Mouse (Mus musculus) embryonic facial prominence, embryonic 14.5 days (tissue): Measurements from ENCODE around the gene Ccm2l. TPM values are rescaled to one million over a fixed set of nuclear protein-coding genes. Genes with fewer than 3 reads are reported as not detected.

Source experiments
- ATAC-seq: fragments of 200-750 bp; cut with Nextera tagmentation; 2 replicates; pipeline ENCODE4 v1.8.0; 2017; ENCODE audit warnings: low read depth, moderate number of reproducible peaks, moderate TSS enrichment
- DNase-seq: peaks from one replicate; pipeline ENCODE4 v3.0.0-alpha.2; 2015; ENCODE audit warnings: low spot score
- H3K27ac ChIP-seq: fragments of 300-500 bp; sonication (generic); replicated peaks from 2 replicates; pipeline ENCODE4 v1.5.1; 2014; ENCODE audit warnings: low read depth, mild to moderate bottlenecking, low read length, moderate library complexity
- H3K27me3 ChIP-seq: fragments of 300-500 bp; sonication (generic); replicated peaks from 2 replicates; pipeline ENCODE4 v1.6.1; 2014; ENCODE audit warnings: low read length; ENCODE audit not compliant: control insufficient read depth, insufficient read depth
- H3K36me3 ChIP-seq: fragments of 300-500 bp; sonication (generic); 2 replicates; pipeline ENCODE4 v1.6.1; 2014; ENCODE audit warnings: low read length, mixed read lengths; ENCODE audit not compliant: control insufficient read depth, insufficient read depth
- H3K4me1 ChIP-seq: fragments of 300-500 bp; sonication (generic); 2 replicates; pipeline ENCODE4 v1.6.1; 2014; ENCODE audit warnings: antibody characterized with exemption, low read length; ENCODE audit not compliant: control insufficient read depth, insufficient read depth
- H3K4me2 ChIP-seq: fragments of 300-500 bp; sonication (generic); 2 replicates; pipeline ENCODE4 v1.6.1; 2014; ENCODE audit warnings: low read depth, mild to moderate bottlenecking, low read length, moderate library complexity, mixed read lengths
- H3K4me3 ChIP-seq: fragments of 300-500 bp; sonication (generic); 2 replicates; pipeline ENCODE4 v1.5.1; 2014; ENCODE audit warnings: low read depth, mild to moderate bottlenecking, low read length
- H3K9ac ChIP-seq: fragments of 300-500 bp; sonication (generic); 2 replicates; pipeline ENCODE4 v1.6.1; 2014; ENCODE audit warnings: low read depth, mild to moderate bottlenecking, low read length, moderate library complexity, mixed read lengths
- H3K9me3 ChIP-seq: fragments of 300-500 bp; sonication (generic); 2 replicates; pipeline ENCODE4 v1.6.1; 2016; ENCODE audit warnings: low read length; ENCODE audit not compliant: control insufficient read depth
- WGBS: fragments of 180-500 bp; shearing (Covaris S2); extraction: QIAGEN DNeasy Blood & Tissue Kit; methylation state at CpG from one replicate; pipeline ENCODE4 v1.1.7; 2014; 5-methylcytosine and 5-hydroxymethylcytosine counted together
- polyA plus RNA-seq: library from polyadenylated mRNA; unstranded; fragments of >200 nt; fragmentation: Nextera tagmentation; extraction: Ambion mirVana; gene quantifications from 2 replicates; pipeline ENCODE4 v1.2.1, GENCODE M21; 2014

Ccm2l gene
- polyA plus RNA-seq, 1 experiment from 2014 or later: 2.7 TPM

DNA sequence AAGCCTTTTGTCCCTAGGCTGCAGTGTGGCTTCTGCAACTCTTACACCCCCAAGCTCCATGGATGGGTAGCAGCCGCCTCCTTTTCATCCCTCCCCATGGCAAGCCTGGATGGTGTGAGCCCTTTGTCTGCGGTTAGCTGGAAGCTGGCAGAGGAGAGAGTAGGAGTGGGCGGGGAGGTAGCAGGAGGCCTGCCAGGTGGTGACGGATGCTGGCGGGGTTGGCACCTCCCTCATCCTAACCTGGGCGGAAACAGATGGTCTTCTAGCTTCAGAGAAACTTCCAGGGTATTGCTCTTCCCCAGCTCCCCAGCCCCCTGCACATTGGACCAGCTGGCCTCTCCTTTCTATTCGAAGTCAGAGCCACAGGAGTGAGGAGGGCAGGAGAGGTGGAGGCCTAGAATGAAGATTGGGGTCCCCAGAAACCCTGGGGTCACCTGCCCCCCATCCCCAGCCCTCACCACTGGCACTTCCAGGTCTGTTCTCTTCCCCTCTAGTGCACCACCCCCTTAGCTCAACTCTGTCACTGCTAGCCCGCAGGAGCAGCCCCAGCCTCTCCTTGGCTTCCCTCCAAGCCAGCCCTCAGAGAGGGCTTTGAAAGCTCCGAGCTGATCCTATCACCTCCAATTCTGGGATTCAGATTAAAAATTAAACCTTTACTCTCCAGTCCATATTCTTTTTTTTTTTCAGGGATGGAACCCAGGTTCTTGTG, 16.3 kb upstream of the Ccm2l start:
- 36% methylated on average over 7 of the region's 9 CpGs for WGBS
- H3K9me3 ChIP-seq: no peaks in the 10 kb centered on the region
- no peak overlapping the region for H3K9ac ChIP-seq
- ATAC-seq: peak; percentile 64
- peaks cover 17% of the 10 kb centered on the region for H3K4me1 ChIP-seq
- no peaks in the 10 kb centered on the region for H3K36me3 ChIP-seq
- no peak overlapping the region for H3K4me3 ChIP-seq
- peak; percentile 59 for DNase-seq
- no peak overlapping the region for H3K4me2 ChIP-seq
- H3K27me3 ChIP-seq: peaks cover 27% of the 10 kb centered on the region
- no peak overlapping the region for H3K27ac ChIP-seq

DNA sequence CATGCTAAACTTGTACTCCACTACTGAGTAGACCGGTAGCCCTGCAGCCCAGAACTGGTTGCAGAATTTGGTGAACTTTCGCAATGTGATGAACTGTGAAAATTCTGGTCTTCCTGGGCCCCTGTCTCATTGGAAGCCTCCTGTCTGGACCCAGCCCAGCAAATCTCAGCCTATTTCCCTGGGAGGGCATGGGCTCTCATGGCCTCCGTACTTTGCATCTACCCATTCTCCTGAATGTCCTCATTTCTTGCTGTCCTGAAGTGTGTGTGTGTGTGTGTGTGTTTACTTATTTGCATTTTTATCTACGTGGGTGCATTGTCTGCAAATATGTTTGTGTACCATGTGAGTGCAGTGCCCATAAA, 15.8 kb upstream of the Ccm2l start:
- Histone ChIP-seq H3K27me3 (peaks cover 27% of the 10 kb centered on the region), H3K27ac (no peak overlapping the region), H3K4me1 (peaks cover 17% of the 10 kb centered on the region), H3K9me3 (no peaks in the 10 kb centered on the region), H3K36me3 (no peaks in the 10 kb centered on the region), H3K4me2 (no peak overlapping the region), H3K9ac (no peak overlapping the region), H3K4me3 (no peak overlapping the region)
- WGBS: 78% methylated on average over 4 of the region's 4 CpGs
- DNase-seq (no peak), ATAC-seq (no peak)

DNA sequence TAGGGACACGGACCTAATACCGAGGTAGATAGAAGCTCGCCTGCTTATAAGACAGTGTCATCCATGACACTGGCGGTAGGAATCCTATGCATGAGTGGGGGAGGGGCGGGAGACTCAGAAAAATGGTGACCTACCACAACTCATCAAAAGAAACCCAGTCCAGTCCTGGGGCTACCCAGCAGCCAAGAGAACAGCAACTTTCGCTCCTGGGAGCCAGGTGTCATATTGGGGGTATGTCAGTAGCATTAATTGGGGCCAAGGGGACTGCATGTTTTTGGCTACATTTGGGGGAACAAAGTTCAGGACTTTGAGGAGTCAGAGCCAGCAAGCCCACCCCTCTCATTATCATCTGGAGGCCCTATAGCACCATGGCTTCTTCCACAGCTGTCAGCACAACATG, 14.7 kb upstream of the Ccm2l start:
- WGBS: 73% methylated on average over 6 of the region's 6 CpGs
- peaks cover 27% of the 10 kb centered on the region for H3K27me3 ChIP-seq
- ATAC-seq: no peak

DNA sequence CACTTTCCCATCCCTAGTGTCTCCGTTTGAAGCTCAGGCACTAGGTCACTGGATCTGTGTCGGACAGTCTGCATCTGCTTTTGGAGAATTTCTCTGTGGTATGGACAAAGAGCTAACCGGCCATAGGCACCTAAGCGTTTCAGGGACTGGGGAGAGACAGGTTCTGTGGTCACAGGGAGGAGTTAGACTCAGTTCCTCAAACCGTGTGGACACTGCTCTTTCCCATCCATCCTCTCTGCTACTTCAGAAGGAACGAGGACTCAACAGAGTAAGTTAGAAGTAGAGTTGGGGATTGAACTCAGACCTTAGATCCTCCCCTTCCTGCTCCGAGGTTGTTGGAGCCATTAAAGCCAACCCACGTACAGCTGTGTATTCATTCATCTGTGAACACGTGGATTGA, 14.2 kb upstream of the Ccm2l start:
- no peak overlapping the region for H3K9ac ChIP-seq
- H3K4me1 ChIP-seq: peaks cover 9% of the 10 kb centered on the region
- H3K27ac ChIP-seq: no peak overlapping the region
- DNase-seq: no peak
- no peaks in the 10 kb centered on the region for H3K36me3 ChIP-seq
- no peaks in the 10 kb centered on the region for H3K9me3 ChIP-seq
- H3K4me2 ChIP-seq: no peak overlapping the region
- H3K27me3 ChIP-seq: peaks cover 27% of the 10 kb centered on the region
- ATAC-seq: no peak
- no peak overlapping the region for H3K4me3 ChIP-seq
- WGBS: 77% methylated on average over 9 of the region's 9 CpGs

More for the DNA sequence above, 14.7 kb upstream of the Ccm2l start:
- peaks cover 11% of the 10 kb centered on the region for H3K4me1 ChIP-seq
- no peak overlapping the region for H3K4me3 ChIP-seq
- H3K36me3 ChIP-seq: no peaks in the 10 kb centered on the region
- no peaks in the 10 kb centered on the region for H3K9me3 ChIP-seq
- H3K4me2 ChIP-seq: no peak overlapping the region
- no peak overlapping the region for H3K27ac ChIP-seq
- H3K9ac ChIP-seq: no peak overlapping the region
- DNase-seq: no peak

DNA sequence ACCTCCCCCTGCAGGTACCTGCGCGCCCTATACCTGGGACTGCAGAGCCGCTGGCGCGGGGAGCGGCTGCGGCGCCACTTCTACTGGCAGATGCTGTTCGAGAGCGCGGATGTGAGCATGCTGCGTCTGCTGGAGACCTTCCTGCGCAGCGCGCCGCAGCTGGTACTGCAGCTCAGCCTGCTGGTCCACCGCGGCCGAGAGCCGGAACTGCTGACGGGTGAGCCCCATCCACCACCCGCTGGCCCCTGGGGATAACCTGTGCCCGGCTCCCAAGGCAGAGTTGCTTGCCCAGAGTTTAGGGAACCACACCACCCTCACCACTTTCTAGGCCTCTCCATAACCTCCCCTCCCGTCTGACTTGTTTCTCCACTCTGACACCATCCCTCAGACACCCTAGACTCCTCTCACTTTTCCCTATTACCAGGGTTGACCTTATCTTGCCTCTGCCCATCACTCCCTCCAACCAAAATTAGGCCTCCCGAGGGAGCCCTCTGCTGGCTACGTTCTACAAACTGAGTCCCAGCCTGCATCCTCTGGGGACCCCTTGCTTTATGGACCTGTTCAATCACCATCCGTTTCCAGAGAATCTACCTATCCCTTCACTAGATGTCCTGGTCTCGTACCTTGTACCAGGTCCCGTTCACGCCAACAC, 12.9 kb upstream of the Ccm2l start:
- Histone ChIP-seq H3K9ac (no peak overlapping the region), H3K36me3 (no peaks in the 10 kb centered on the region), H3K27me3 (peaks cover 27% of the 10 kb centered on the region), H3K9me3 (no peaks in the 10 kb centered on the region), H3K4me3 (no peak overlapping the region), H3K4me2 (peak overlapping the region; percentile 10; the same call in 1 of the 2 replicates), H3K4me1 (peaks cover 9% of the 10 kb centered on the region), H3K27ac (no peak overlapping the region)
- ATAC-seq: no peak
- no peak for DNase-seq
- 10% methylated on average over 23 of the region's 30 CpGs for WGBS

DNA sequence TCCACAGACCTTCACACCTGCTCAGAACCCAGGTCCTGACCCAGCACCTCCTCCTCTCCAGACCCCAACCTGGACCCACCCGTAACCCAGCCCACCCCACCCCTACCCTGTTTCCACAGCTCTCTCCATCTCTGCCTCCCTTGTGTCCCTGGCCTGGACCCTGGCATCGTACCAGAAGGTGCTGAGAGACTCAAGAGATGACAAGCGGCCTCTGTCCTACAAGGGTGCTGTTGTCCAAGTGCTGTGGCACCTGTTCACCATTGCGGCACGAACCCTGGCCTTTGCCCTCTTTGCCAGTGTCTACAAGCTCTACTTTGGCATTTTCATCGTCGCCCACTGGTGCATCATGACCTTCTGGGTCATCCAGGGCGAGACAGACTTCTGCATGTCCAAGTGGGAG, 11.9 kb upstream of the Ccm2l start:
- Histone ChIP-seq H3K9ac (no peak overlapping the region), H3K36me3 (no peaks in the 10 kb centered on the region), H3K4me1 (peaks cover 9% of the 10 kb centered on the region), H3K4me3 (no peak overlapping the region), H3K27me3 (peaks cover 27% of the 10 kb centered on the region), H3K9me3 (no peaks in the 10 kb centered on the region), H3K4me2 (no peak overlapping the region), H3K27ac (no peak overlapping the region)
- no peak for DNase-seq
- WGBS: 86% methylated on average over 8 of the region's 8 CpGs
- ATAC-seq: no peak

DNA sequence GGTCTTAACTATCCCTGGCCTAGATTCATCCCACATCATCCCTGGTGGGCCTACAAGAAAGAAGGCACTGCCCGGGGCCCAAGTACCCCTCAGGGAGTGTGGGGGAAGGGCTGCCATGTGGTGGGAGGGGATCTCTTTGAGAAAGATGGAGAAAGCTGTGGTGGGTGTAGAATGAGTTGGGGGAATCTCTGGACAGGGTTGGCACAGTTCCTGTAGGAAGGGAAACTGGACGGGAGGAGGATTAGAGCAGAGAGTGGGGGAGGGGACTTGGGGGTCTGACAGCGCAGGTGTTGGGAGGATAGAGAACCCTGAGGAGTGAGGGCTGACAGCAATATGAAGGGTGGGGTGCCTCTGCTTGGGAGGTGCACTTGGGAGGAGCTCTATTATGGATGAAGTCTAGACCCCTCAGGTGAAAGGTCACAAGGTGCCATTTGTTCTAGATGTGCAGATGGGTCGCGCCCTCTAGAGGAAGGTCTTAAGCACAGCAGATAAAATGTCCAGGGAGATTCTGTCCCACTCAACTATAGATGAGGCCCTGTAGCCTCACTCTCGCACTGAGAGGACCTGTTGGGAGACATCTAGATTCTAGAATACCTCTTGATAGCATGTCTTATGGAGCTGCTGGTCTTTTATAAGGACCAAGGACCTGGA, 10.4 kb upstream of the Ccm2l start:
- peaks cover 27% of the 10 kb centered on the region for H3K27me3 ChIP-seq
- ATAC-seq: no peak
- H3K9ac ChIP-seq: no peak overlapping the region
- no peak overlapping the region for H3K4me3 ChIP-seq
- H3K36me3 ChIP-seq: no peaks in the 10 kb centered on the region
- 52% methylated on average over 6 of the region's 6 CpGs for WGBS
- no peaks in the 10 kb centered on the region for H3K4me1 ChIP-seq
- no peaks in the 10 kb centered on the region for H3K9me3 ChIP-seq
- H3K4me2 ChIP-seq: no peak overlapping the region
- no peak overlapping the region for H3K27ac ChIP-seq
- no peak for DNase-seq

DNA sequence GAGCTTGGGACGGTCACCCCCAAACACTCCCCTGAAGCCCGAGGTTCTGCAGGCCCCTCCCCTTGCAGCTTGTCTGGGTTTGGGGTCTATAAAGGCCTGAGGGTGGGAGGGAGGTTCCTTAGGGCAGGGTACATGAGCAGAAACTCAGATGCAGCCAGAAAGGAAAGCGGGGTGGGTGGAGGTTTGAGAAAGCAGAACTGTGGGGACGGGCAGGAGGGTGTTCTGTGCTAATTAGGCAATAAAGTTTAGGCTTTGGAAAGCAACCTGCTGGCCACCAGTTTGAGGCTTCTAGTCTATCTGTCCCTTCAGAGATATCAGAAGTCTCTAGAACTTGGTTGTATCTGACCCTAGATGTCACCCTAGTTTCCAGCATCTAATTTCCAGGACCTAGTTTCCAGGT, 7.4 kb upstream of the Ccm2l start:
- Histone ChIP-seq H3K9me3 (no peaks in the 10 kb centered on the region), H3K4me1 (no peaks in the 10 kb centered on the region), H3K27ac (no peak overlapping the region), H3K4me3 (no peak overlapping the region), H3K9ac (no peak overlapping the region), H3K36me3 (no peaks in the 10 kb centered on the region), H3K4me2 (no peak overlapping the region), H3K27me3 (peaks cover 2% of the 10 kb centered on the region; the same call in 1 of the 2 replicates)
- no peak for ATAC-seq
- DNase-seq: no peak
- 54% methylated on average over 4 of the region's 4 CpGs for WGBS
